Mouse (Mus musculus): ENCODE results near the gene Rap2b.

GRCm38 (mm10) chr3:61393520-61393919 lies 32.1 kb downstream of the Rap2b start:
- TF ChIP-seq CTCF (IDR thresholded peaks at IDR 0.05; ENCODE audit: low read depth) (no peak), EP300 (IDR thresholded peaks at IDR 0.05; ENCODE audit: low read depth) (no peak)

Measured in liver, postnatal 0 days (tissue).